Mouse (Mus musculus) thymus, adult 2 months (tissue): ENCODE data around the gene Lrrc45.

Experiments
- CTCF ChIP-seq: fragments of 200-500 bp; IDR thresholded peaks from 2 replicates; pipeline ENCODE4 v1.5.1; 2012; ENCODE audit warnings: mild to moderate bottlenecking, control low read depth, low read length, moderate library complexity, borderline replicate concordance; ENCODE audit not compliant: control insufficient read depth, poor library complexity, insufficient read depth; ENCODE audit errors: extremely low read depth
- POLR2A ChIP-seq: fragments of 200-500 bp; IDR thresholded peaks from 2 replicates; pipeline ENCODE4 v1.6.1; 2012; ENCODE audit warnings: mild to moderate bottlenecking, low read length, control low read depth, moderate library complexity; ENCODE audit not compliant: control insufficient read depth, poor library complexity, insufficient read depth; ENCODE audit errors: extremely low read depth

GRCm38 (mm10) chr11:120720450-120720849 lies 6.7 kb downstream of the Lrrc45 start:
- TF ChIP-seq CTCF (peak; percentile 81; the same call in 1 of the 2 replicates), POLR2A (no peak)
